Mouse (Mus musculus) liver, embryonic 12.5 days (tissue): Measurements from ENCODE around the gene Slc3a2. TPM values are rescaled to one million over a fixed set of nuclear protein-coding genes. Genes with fewer than 3 reads are reported as not detected.

Source experiments
- ATAC-seq: fragments of 200-750 bp; cut with Nextera tagmentation; 2 replicates; pipeline ENCODE4 v1.8.0; 2017; ENCODE audit warnings: moderate number of reproducible peaks, mild to moderate bottlenecking, moderate library complexity
- H3K27ac ChIP-seq: fragments of 300-500 bp; sonication (generic); 2 replicates; pipeline ENCODE4 v1.5.1; 2016; ENCODE audit warnings: mild to moderate bottlenecking
- H3K27me3 ChIP-seq: fragments of 300-500 bp; sonication (generic); replicated peaks from 2 replicates; pipeline ENCODE4 v1.6.1; 2016; ENCODE audit warnings: mild to moderate bottlenecking, moderate library complexity
- H3K36me3 ChIP-seq: fragments of 300-500 bp; sonication (generic); 2 replicates; pipeline ENCODE4 v1.6.1; 2016; ENCODE audit warnings: mild to moderate bottlenecking, moderate library complexity
- H3K4me1 ChIP-seq: fragments of 300-500 bp; sonication (generic); 2 replicates; pipeline ENCODE4 v1.6.1; 2016
- H3K4me2 ChIP-seq: fragments of 300-500 bp; sonication (generic); 2 replicates; pipeline ENCODE4 v1.6.1; 2016; ENCODE audit warnings: mild to moderate bottlenecking, moderate library complexity
- H3K4me3 ChIP-seq: fragments of 300-500 bp; sonication (generic); 2 replicates; pipeline ENCODE4 v1.5.1; 2016; ENCODE audit warnings: mild to moderate bottlenecking, moderate library complexity
- H3K9ac ChIP-seq: fragments of 300-500 bp; sonication (generic); 2 replicates; pipeline ENCODE4 v1.6.1; 2016; ENCODE audit warnings: mild to moderate bottlenecking, moderate library complexity
- H3K9me3 ChIP-seq: fragments of 300-500 bp; sonication (generic); replicated peaks from 2 replicates; pipeline ENCODE4 v1.6.1; 2016; ENCODE audit warnings: mild to moderate bottlenecking, moderate library complexity
- WGBS: fragments of 180-500 bp; shearing (Covaris S2); methylation state at CpG from one replicate; pipeline ENCODE4 v1.1.7; 2016; ENCODE audit not compliant: insufficient replicate concordance; 5-methylcytosine and 5-hydroxymethylcytosine counted together
- microRNA-seq: library from miRNA; unstranded; fragments of <30 nt; microRNA quantifications from one replicate; pipeline ENCODE4, GENCODE M21; 2017
- polyA plus RNA-seq: library from polyadenylated mRNA; unstranded; fragments of >200 nt; fragmentation: Nextera tagmentation; extraction: Ambion mirVana; gene quantifications from 2 replicates; pipeline ENCODE4 v1.2.1, GENCODE M21; 2016

Slc3a2 gene
- polyA plus RNA-seq, 1 experiment from 2014 or later: 141 TPM

- peak overlapping the region; percentile 78 for H3K27ac ChIP-seq
- H3K27me3 ChIP-seq: no peaks in the 10 kb centered on the region
- no peak overlapping the region for H3K4me3 ChIP-seq
- ATAC-seq: peak; percentile 66
- H3K4me1 ChIP-seq: peaks cover 33% of the 10 kb centered on the region
- H3K36me3 ChIP-seq: no peaks in the 10 kb centered on the region
- H3K4me2 ChIP-seq: peak overlapping the region; percentile 40
- no peak overlapping the region for H3K9ac ChIP-seq
- H3K9me3 ChIP-seq: no peaks in the 10 kb centered on the region
- WGBS: 16% methylated on average over 9 of the region's 9 CpGs
Measured at GRCm38 (mm10) chr19:8673336-8674063, 49.7 kb downstream of the Slc3a2 start.

- Histone ChIP-seq H3K27me3 (no peaks in the 10 kb centered on the region), H3K9ac (no peak overlapping the region), H3K27ac (peak overlapping the region; percentile 78), H3K4me3 (no peak overlapping the region), H3K36me3 (no peaks in the 10 kb centered on the region), H3K4me1 (peaks cover 33% of the 10 kb centered on the region), H3K4me2 (peak overlapping the region; percentile 40), H3K9me3 (no peaks in the 10 kb centered on the region)
- WGBS: 43% methylated on average over 3 of the region's 3 CpGs
- ATAC-seq: peak; percentile 83
Measured at GRCm38 (mm10) chr19:8672859-8673258, 50.3 kb downstream of the Slc3a2 start.

GRCm38 (mm10) chr19:8665746-8666145, 57.4 kb downstream of the Slc3a2 start:
- H3K4me3 ChIP-seq: no peak overlapping the region
- no peak for ATAC-seq
- peaks cover 43% of the 10 kb centered on the region for H3K27me3 ChIP-seq
- no peak overlapping the region for H3K9ac ChIP-seq
- no peak overlapping the region for H3K4me2 ChIP-seq
- H3K4me1 ChIP-seq: peaks cover 39% of the 10 kb centered on the region
- no peaks in the 10 kb centered on the region for H3K36me3 ChIP-seq
- no peak overlapping the region for H3K27ac ChIP-seq
- no peaks in the 10 kb centered on the region for H3K9me3 ChIP-seq
- 64% methylated on average over 5 of the region's 5 CpGs for WGBS

- H3K9ac ChIP-seq: no peak overlapping the region
- no peak overlapping the region for H3K4me2 ChIP-seq
- WGBS: 30% methylated on average over 3 of the region's 3 CpGs
- no peaks in the 10 kb centered on the region for H3K36me3 ChIP-seq
- no peak overlapping the region for H3K27ac ChIP-seq
- H3K27me3 ChIP-seq: peaks cover 47% of the 10 kb centered on the region
- H3K9me3 ChIP-seq: no peaks in the 10 kb centered on the region
- ATAC-seq: no peak
- H3K4me3 ChIP-seq: no peak overlapping the region
- H3K4me1 ChIP-seq: peaks cover 39% of the 10 kb centered on the region
Measured at GRCm38 (mm10) chr19:8664859-8665258, 58.3 kb downstream of the Slc3a2 start.

- no peak overlapping the region for H3K27ac ChIP-seq
- H3K4me2 ChIP-seq: no peak overlapping the region
- no peaks in the 10 kb centered on the region for H3K36me3 ChIP-seq
- WGBS: 51% methylated on average over 10 of the region's 10 CpGs
- no peak overlapping the region for H3K9ac ChIP-seq
- no peak overlapping the region for H3K4me3 ChIP-seq
- peaks cover 33% of the 10 kb centered on the region for H3K4me1 ChIP-seq
- H3K27me3 ChIP-seq: peaks cover 47% of the 10 kb centered on the region
- no peaks in the 10 kb centered on the region for H3K9me3 ChIP-seq
- no peak for ATAC-seq
Measured at GRCm38 (mm10) chr19:8663911-8664421, 59.2 kb downstream of the Slc3a2 start.

GRCm38 (mm10) chr19:8663360-8663839, 59.8 kb downstream of the Slc3a2 start, which contains the start of gene Chrm1:
Gene Chrm1 (plus strand): TSS chr19:8663789.
- peaks cover 33% of the 10 kb centered on the region for H3K4me1 ChIP-seq
- H3K27ac ChIP-seq: no peak within 1 kb of the TSS
- 0 out of 2 replicates have a peak within 1 kb of the TSS, but pooled peaks have one; percentile 53 for H3K4me3 ChIP-seq
- H3K27me3 ChIP-seq: peaks cover 47% of the 10 kb centered on the region
- no peaks in the 10 kb centered on the region for H3K9me3 ChIP-seq
- no peak for ATAC-seq
- H3K4me2 ChIP-seq: peak within 1 kb of the TSS; percentile 85
- H3K36me3 ChIP-seq: no peaks in the 10 kb centered on the region
- WGBS: 67% methylated on average over 9 of the region's 9 CpGs
- H3K9ac ChIP-seq: no peak within 1 kb of the TSS

GRCm38 (mm10) chr19:8662337-8662736, 60.8 kb downstream of the Slc3a2 start:
- Histone ChIP-seq H3K27me3 (peaks cover 50% of the 10 kb centered on the region), H3K4me3 (peak overlapping the region; percentile 53), H3K9ac (peak overlapping the region; percentile 61), H3K9me3 (no peaks in the 10 kb centered on the region), H3K4me1 (peaks cover 32% of the 10 kb centered on the region), H3K36me3 (no peaks in the 10 kb centered on the region), H3K27ac (no peak overlapping the region), H3K4me2 (peak overlapping the region; percentile 85)
- WGBS: 2% methylated on average over 11 of the region's 11 CpGs
- peak; percentile 57 for ATAC-seq

- peaks cover 28% of the 10 kb centered on the region for H3K4me1 ChIP-seq
- 2% methylated on average over 35 of the region's 35 CpGs for WGBS
- H3K36me3 ChIP-seq: no peaks in the 10 kb centered on the region
- peaks cover 50% of the 10 kb centered on the region for H3K27me3 ChIP-seq
- H3K9me3 ChIP-seq: no peaks in the 10 kb centered on the region
- peak; percentile 45; the same call in 1 of the 2 replicates for ATAC-seq
- H3K4me3 ChIP-seq: peak overlapping the region; percentile 53
- H3K9ac ChIP-seq: peak overlapping the region; percentile 61
- peak overlapping the region; percentile 85 for H3K4me2 ChIP-seq
- no peak overlapping the region for H3K27ac ChIP-seq
Measured at GRCm38 (mm10) chr19:8661821-8662307, 61.3 kb downstream of the Slc3a2 start.

Small RNAs within 50 kb of the gene (microRNA-seq; reads per million reads assigned to microRNA genes)
- not detected for gene Mir6992

Other genes starting within 250 kb of the Slc3a2 start
- gene Slc22a8, start 132.1 kb downstream of the Slc3a2 start, polyA plus RNA-seq: 1.6 and 1.7 TPM in 2 replicates
- gene Slc22a6, start 105.3 kb downstream of the Slc3a2 start, polyA plus RNA-seq: not detected in 2 replicates
- not detected in 2 replicates for gene Chrm1, start 59.6 kb downstream of the Slc3a2 start, polyA plus RNA-seq
- 87.1 and 95.9 TPM in 2 replicates for gene Wdr74, start 12.5 kb upstream of the Slc3a2 start, polyA plus RNA-seq
- 2.1 and 2.3 TPM in 2 replicates for gene 1700092M07Rik, start 17.3 kb upstream of the Slc3a2 start, polyA plus RNA-seq
- gene Stx5a, start 18.0 kb upstream of the Slc3a2 start, polyA plus RNA-seq: 56.2 and 58.4 TPM in 2 replicates
- gene Nxf1, start 33.7 kb upstream of the Slc3a2 start, polyA plus RNA-seq: 116 and 130 TPM in 2 replicates
- 77.4 and 80.0 TPM in 2 replicates for gene Tmem223, start 47.6 kb upstream of the Slc3a2 start, polyA plus RNA-seq
- 99.1 and 104 TPM in 2 replicates for gene Tmem179b, start 51.1 kb upstream of the Slc3a2 start, polyA plus RNA-seq
- gene Taf6l, start 63.0 kb upstream of the Slc3a2 start, polyA plus RNA-seq: 21.8 and 23.1 TPM in 2 replicates
- 105 and 110 TPM in 2 replicates for gene Polr2g, start 75.2 kb upstream of the Slc3a2 start, polyA plus RNA-seq
- gene Zbtb3, start 79.2 kb upstream of the Slc3a2 start, polyA plus RNA-seq: 2.3 and 2.8 TPM in 2 replicates
- gene Ttc9c, start 96.0 kb upstream of the Slc3a2 start, polyA plus RNA-seq: 29.6 and 31.6 TPM in 2 replicates
- 3.5 and 3.6 TPM in 2 replicates for gene Hnrnpul2, start 96.6 kb upstream of the Slc3a2 start, polyA plus RNA-seq
- gene AC129217.1, start 106.4 kb upstream of the Slc3a2 start, polyA plus RNA-seq: 0.26 TPM in 1 of 2 replicates, not detected in the other
- gene Bscl2, start 114.1 kb upstream of the Slc3a2 start, polyA plus RNA-seq: 37.0 and 45.2 TPM in 2 replicates
- 0.62 and 0.65 TPM in 2 replicates for gene Gng3, start 115.8 kb upstream of the Slc3a2 start, polyA plus RNA-seq
- 0.11 TPM in 1 of 2 replicates, not detected in the other for gene Lrrn4cl, start 127.4 kb upstream of the Slc3a2 start, polyA plus RNA-seq
- 133 and 135 TPM in 2 replicates for gene Ubxn1, start 148.1 kb upstream of the Slc3a2 start, polyA plus RNA-seq
- gene Uqcc3, start 157.6 kb upstream of the Slc3a2 start, polyA plus RNA-seq: 40.6 and 43.4 TPM in 2 replicates
- 76.1 and 80.4 TPM in 2 replicates for gene Lbhd1, start 160.4 kb upstream of the Slc3a2 start, polyA plus RNA-seq
- gene Gm49403, start 160.6 kb upstream of the Slc3a2 start, polyA plus RNA-seq: not detected in 2 replicates
- 107 and 111 TPM in 2 replicates for gene 1810009A15Rik, start 165.5 kb upstream of the Slc3a2 start, polyA plus RNA-seq
- not detected in 2 replicates for gene Gm49416, start 165.6 kb upstream of the Slc3a2 start, polyA plus RNA-seq
- gene Ints5, start 169.6 kb upstream of the Slc3a2 start, polyA plus RNA-seq: 39.9 and 40.8 TPM in 2 replicates
- 61.9 TPM in 2 replicates for gene Ganab, start 174.7 kb upstream of the Slc3a2 start, polyA plus RNA-seq
- gene B3gat3, start 197.0 kb upstream of the Slc3a2 start, polyA plus RNA-seq: 28.4 and 31.7 TPM in 2 replicates
- gene Rom1, start 206.0 kb upstream of the Slc3a2 start, polyA plus RNA-seq: 3.0 and 3.4 TPM in 2 replicates
- gene Eml3, start 206.2 kb upstream of the Slc3a2 start, polyA plus RNA-seq: 21.3 and 23.0 TPM in 2 replicates
- gene Mta2, start 218.5 kb upstream of the Slc3a2 start, polyA plus RNA-seq: 138 and 140 TPM in 2 replicates
- 26.0 and 27.7 TPM in 2 replicates for gene Tut1, start 230.5 kb upstream of the Slc3a2 start, polyA plus RNA-seq
- 358 and 366 TPM in 2 replicates for gene Eef1g, start 243.7 kb upstream of the Slc3a2 start, polyA plus RNA-seq